Mouse (Mus musculus) myocyte (in vitro differentiated cells): ENCODE measurements around the gene Slc39a5. TPM values are rescaled to one million over a fixed set of nuclear protein-coding genes. Genes with fewer than 3 reads are reported as not detected.

ENCODE experiments used
- H3K27me3 ChIP-seq: one replicate; pipeline ENCODE4 v1.6.1; 2011; ENCODE audit not compliant: control insufficient read depth, insufficient read depth, insufficient read length
- H3K36me3 ChIP-seq: one replicate; pipeline ENCODE4 v1.6.1; 2011; ENCODE audit not compliant: control insufficient read depth, insufficient read depth
- H3K4me2 ChIP-seq: one replicate; pipeline ENCODE4 v1.6.1; 2011; ENCODE audit warnings: low read depth, control low read depth
- H3K4me3 ChIP-seq: one replicate; pipeline ENCODE4 v1.5.1; 2011; ENCODE audit warnings: mild to moderate bottlenecking, control low read depth, moderate library complexity
- H3K79me2 ChIP-seq: one replicate; pipeline ENCODE4 v1.6.1; 2011; ENCODE audit not compliant: control insufficient read depth, insufficient read depth
- H3ac ChIP-seq: one replicate; pipeline ENCODE4 v1.6.1; 2011; ENCODE audit not compliant: control insufficient read depth, insufficient read length
- CEBPB ChIP-seq: IDR thresholded peaks from 2 replicates; pipeline ENCODE4 v1.6.1; 2011; ENCODE audit warnings: mild to moderate bottlenecking, moderate library complexity; ENCODE audit not compliant: poor library complexity, insufficient read depth, severe bottlenecking
- E2F4 ChIP-seq: IDR thresholded peaks from one replicate; pipeline ENCODE4 v1.6.1; 2011; ENCODE audit warnings: mild to moderate bottlenecking, control low read depth, moderate library complexity; ENCODE audit not compliant: insufficient read depth
- MAX ChIP-seq: IDR thresholded peaks from one replicate; pipeline ENCODE4 v1.6.1; 2011; ENCODE audit warnings: low read depth, mild to moderate bottlenecking, control low read depth
- MYOD1 ChIP-seq, 3 experiments: IDR thresholded peaks; one replicate each; pipeline ENCODE4 v1.6.1; 2011; ENCODE audit warnings: control low read depth in 2 of 3, low read depth in 2 of 3, mild to moderate bottlenecking in 2 of 3, moderate library complexity in 1 of 3; ENCODE audit not compliant: insufficient read length in 2 of 3, control insufficient read depth in 1 of 3
- MYOG ChIP-seq, 3 experiments: IDR thresholded peaks; one replicate each; pipeline ENCODE4 v1.6.1; 2011; ENCODE audit warnings: control low read depth in 2 of 3, low read depth in 2 of 3, mild to moderate bottlenecking in 2 of 3; ENCODE audit not compliant: insufficient read length in 2 of 3, control insufficient read depth in 1 of 3, insufficient read depth in 1 of 3
- POLR2A ChIP-seq: IDR thresholded peaks from one replicate; pipeline ENCODE4 v1.6.1; 2011; ENCODE audit warnings: low read depth, mild to moderate bottlenecking, control low read depth, moderate library complexity; ENCODE audit not compliant: insufficient read length
- POLR2AphosphoS2 ChIP-seq: IDR thresholded peaks from one replicate; pipeline ENCODE4 v1.6.1; 2011; ENCODE audit warnings: low read depth, control low read depth; ENCODE audit not compliant: insufficient read length
- REST ChIP-seq: IDR thresholded peaks from one replicate; pipeline ENCODE4 v1.6.1; 2011; ENCODE audit warnings: mild to moderate bottlenecking, control low read depth, moderate library complexity; ENCODE audit not compliant: insufficient read depth, insufficient read length
- SRF ChIP-seq: IDR thresholded peaks from one replicate; pipeline ENCODE4 v1.6.1; 2011; ENCODE audit warnings: low read depth; ENCODE audit not compliant: control insufficient read depth, insufficient read length
- TCF12 ChIP-seq: IDR thresholded peaks from one replicate; pipeline ENCODE4 v1.6.1; 2011; ENCODE audit warnings: mild to moderate bottlenecking, control low read depth; ENCODE audit not compliant: poor library complexity, insufficient read depth, severe bottlenecking
- TCF3 ChIP-seq: IDR thresholded peaks from one replicate; pipeline ENCODE4 v1.6.1; 2011; ENCODE audit warnings: low read depth, control low read depth; ENCODE audit not compliant: insufficient read length
- USF1 ChIP-seq: IDR thresholded peaks from one replicate; pipeline ENCODE4 v1.6.1; 2011; ENCODE audit warnings: low read depth, mild to moderate bottlenecking, control low read depth, moderate library complexity
- polyA plus RNA-seq: library from polyadenylated mRNA; unstranded; fragments of >200 nt; fragmentation: generic; extraction: Trizol; gene quantifications from one replicate; pipeline ENCODE4 v1.2.1, GENCODE M21; 2012; ENCODE audit warnings: missing spikeins

Slc39a5 gene
- polyA plus RNA-seq, 1 experiment: not detected

DNA sequence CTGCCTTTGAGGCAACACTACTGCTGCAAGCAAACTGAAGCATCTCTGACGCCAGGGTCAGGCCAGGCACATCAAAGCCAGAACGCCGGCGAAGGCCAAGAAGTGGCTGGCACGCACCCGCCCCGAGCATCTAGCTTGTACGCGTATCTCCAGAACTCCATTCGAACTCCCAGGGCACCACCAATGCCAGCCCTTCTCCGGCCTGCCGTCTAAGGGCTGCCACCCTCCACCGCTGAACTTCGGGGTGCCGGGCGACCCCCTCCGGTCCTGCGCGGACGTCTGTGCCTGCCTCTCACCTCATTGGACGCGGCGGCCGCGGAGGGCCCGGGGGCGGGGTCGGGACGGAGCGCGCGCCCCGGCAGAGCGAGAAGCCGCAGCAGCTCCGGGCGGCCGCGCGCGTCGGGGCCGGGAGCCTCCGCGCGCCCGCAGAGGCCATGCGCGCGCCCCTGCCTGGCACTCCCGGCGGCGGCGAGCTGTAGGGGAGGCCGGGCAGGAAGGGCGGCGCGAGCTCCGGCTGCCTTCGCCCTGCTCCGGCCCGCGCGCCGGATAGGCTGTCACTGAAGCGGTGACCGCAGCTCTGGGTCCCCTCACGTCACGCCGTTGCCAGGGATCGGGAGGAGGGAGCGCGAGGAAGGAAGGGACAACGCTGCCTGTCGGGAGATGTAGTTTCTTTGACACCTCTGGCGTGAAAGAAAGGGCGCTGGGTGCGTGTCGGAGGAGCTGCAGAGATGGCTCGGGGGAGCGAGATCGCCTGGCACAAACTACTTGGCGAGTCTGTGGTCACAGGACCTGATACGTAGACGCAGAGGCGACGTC lies 32.4 kb downstream of the Slc39a5 start, which contains the start of gene Coq10a:
TSS of gene Coq10a (minus strand) at position 596 of the 816 bp plus-strand sequence.
- Histone ChIP-seq H3ac (peak within 1 kb of the TSS; percentile 69), H3K27me3 (no peaks in the 10 kb centered on the region), H3K36me3 (peaks cover 17% of the 10 kb centered on the region), H3K79me2 (no peaks in the 10 kb centered on the region), H3K4me2 (peak within 1 kb of the TSS; percentile 91), H3K4me3 (peak within 1 kb of the TSS; percentile 58)
- TF ChIP-seq SRF: peak; percentile 74
- TF ChIP-seq POLR2AphosphoS2: peak; percentile 95
- peak; percentile 41 for TF ChIP-seq USF1
- TF ChIP-seq POLR2A: peak; percentile 89
- TF ChIP-seq E2F4: no peak

DNA sequence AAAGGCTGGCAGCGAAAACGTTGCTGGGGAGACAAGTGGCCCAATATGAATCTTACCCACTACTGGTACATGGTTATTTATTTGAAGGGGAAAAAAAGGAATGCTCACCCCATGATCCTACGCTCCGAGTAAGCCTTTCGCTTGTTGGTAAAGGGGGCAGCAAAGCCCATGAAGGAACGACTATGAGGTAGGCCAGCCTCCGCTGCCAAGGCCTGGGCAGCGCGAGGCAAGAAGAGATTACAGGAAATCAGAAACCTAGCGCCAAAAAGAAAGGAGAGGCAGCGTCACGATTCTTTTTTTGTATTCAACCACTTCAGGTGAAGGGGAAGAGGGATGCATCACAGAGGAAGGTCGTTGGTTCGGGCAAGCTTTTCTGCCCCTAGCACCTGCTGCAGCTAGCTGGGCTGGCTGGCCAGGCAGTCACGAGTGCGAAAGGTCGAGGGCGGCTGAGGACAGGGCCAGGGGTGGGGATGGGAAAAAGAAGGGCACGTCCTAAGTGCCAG lies 33.1 kb downstream of the Slc39a5 start:
- H3K36me3 ChIP-seq: peaks cover 23% of the 10 kb centered on the region
- no peaks in the 10 kb centered on the region for H3K79me2 ChIP-seq
- TF ChIP-seq POLR2A: no peak
- peak in 2 of 3 experiments; percentile 18 to 61 for TF ChIP-seq MYOG (IDR thresholded peaks at IDR 0.05; ENCODE audit: control insufficient read depth in 1 of 3, insufficient read depth in 1 of 3, insufficient read length in 2 of 3, low read depth in 2 of 3)
- TF ChIP-seq MYOD1 (IDR thresholded peaks at IDR 0.05; ENCODE audit: control insufficient read depth in 1 of 3, insufficient read length in 2 of 3, low read depth in 2 of 3): peak in 2 of 3 experiments; percentile 31 to 72

DNA sequence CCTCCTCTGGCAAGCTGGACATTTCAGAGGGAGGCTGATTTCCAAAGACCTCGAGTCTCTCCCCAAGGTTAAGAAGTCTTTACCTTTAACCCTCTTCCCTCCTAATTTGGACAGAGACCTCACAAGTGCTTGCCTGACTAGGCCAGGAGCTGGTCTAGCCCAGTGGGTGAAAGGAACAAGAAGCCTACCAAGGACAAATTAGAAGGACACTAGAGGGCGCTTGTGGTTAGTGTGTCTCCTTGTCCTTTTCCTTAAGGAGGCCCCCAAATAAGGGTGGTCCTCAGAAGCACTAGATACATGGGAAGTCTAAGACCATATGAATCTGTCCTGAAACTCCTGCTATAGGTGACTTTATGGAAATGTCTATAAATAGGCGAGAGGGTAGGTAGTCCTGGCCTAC lies 38.5 kb downstream of the Slc39a5 start:
- Histone ChIP-seq H3K36me3 (peaks cover 74% of the 10 kb centered on the region), H3K4me3 (no peak overlapping the region), H3ac (no peak overlapping the region), H3K27me3 (no peaks in the 10 kb centered on the region), H3K79me2 (no peaks in the 10 kb centered on the region), H3K4me2 (no peak overlapping the region)
- TF ChIP-seq SRF (no peak), TCF3 (no peak), USF1 (no peak), TCF12 (no peak), E2F4 (no peak), POLR2A (no peak), MYOD1 (IDR thresholded peaks at IDR 0.05; ENCODE audit: control insufficient read depth in 1 of 3, insufficient read length in 2 of 3, low read depth in 2 of 3) (no peak), REST (no peak), MAX (no peak), MYOG (IDR thresholded peaks at IDR 0.05; ENCODE audit: control insufficient read depth in 1 of 3, insufficient read depth in 1 of 3, insufficient read length in 2 of 3, low read depth in 2 of 3) (no peak), CEBPB (no peak), POLR2AphosphoS2 (no peak)

More for the DNA sequence above, 33.1 kb downstream of the Slc39a5 start:
- Histone ChIP-seq H3K4me2 (peak overlapping the region; percentile 91), H3K4me3 (peak overlapping the region; percentile 58), H3K27me3 (no peaks in the 10 kb centered on the region), H3ac (peak overlapping the region; percentile 69)

DNA sequence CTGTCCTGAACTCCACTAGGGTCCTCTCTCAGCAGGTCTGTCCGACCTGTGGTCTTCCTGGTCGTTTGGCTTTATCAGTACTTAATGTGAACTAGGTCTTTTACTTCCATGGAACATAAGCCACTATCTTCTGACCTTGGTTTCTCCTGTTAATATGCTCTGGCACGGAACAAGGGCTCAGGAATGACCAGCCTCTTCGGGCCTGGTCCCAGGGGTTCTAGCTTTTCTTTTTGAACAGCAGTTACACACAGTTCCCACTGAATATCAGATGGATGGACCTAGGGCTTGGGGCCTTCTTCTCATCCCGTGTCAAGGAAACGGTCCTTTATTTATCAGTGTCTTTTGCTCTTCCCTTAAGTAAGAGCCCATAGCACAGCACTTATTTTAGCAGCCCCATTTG lies 39.2 kb downstream of the Slc39a5 start:
- no peak for TF ChIP-seq TCF12
- TF ChIP-seq REST: no peak
- Histone ChIP-seq H3K4me2 (no peak overlapping the region), H3K27me3 (no peaks in the 10 kb centered on the region), H3K36me3 (peaks cover 79% of the 10 kb centered on the region), H3K4me3 (no peak overlapping the region), H3ac (no peak overlapping the region), H3K79me2 (no peaks in the 10 kb centered on the region)

DNA sequence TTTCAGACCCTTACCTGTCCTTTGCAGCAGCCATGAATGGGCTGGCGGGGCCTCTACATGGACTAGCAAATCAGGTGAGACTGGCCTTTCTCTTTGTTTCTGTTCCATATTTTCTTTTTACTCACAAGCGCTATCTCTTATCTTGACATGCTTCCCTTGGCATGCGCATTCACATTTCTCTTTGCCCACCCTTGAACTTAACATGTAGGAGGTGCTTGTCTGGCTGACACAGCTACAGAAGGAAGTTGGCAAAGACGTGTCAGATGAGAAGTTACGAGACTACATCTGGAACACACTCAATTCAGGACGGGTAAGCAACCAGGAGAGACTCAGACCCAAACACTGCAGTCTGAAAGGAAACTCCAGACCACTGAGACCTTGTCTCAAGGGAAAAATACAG lies 41.8 kb downstream of the Slc39a5 start:
- no peak overlapping the region for H3ac ChIP-seq
- no peak for TF ChIP-seq TCF12
- TF ChIP-seq MAX: no peak
- no peak for TF ChIP-seq REST
- TF ChIP-seq USF1: no peak
- TF ChIP-seq POLR2A: no peak

More for the DNA sequence above, 41.8 kb downstream of the Slc39a5 start:
- peaks cover 74% of the 10 kb centered on the region for H3K36me3 ChIP-seq
- no peaks in the 10 kb centered on the region for H3K27me3 ChIP-seq
- no peaks in the 10 kb centered on the region for H3K79me2 ChIP-seq
- no peak overlapping the region for H3K4me2 ChIP-seq
- no peak overlapping the region for H3K4me3 ChIP-seq
